Mouse (Mus musculus) erythroblast, embryonic 14.5 days (primary cell): ENCODE measurements around the gene Azgp1.

Experiments
- GATA1 ChIP-seq: IDR thresholded peaks from 2 replicates; pipeline ENCODE4 v1.6.1; 2012; ENCODE audit warnings: low read length, inconsistent platforms, mixed read lengths
- TAL1 ChIP-seq: IDR thresholded peaks from 3 replicates; pipeline ENCODE4 v1.6.1; 2012; ENCODE audit warnings: low read length, inconsistent platforms, mixed read lengths

GRCm38 (mm10) chr5:137937238-137937637 is 44.1 kb upstream of the Azgp1 start:
- TF ChIP-seq GATA1 (no peak), TAL1 (no peak)
